Mouse (Mus musculus) C2C12 (cell line): ENCODE results near the gene Trim14.

Source experiments
- CTCF ChIP-seq: IDR thresholded peaks from one replicate; pipeline ENCODE4 v1.5.1; 2011; ENCODE audit not compliant: control insufficient read depth, insufficient read depth, insufficient read length
- MAX ChIP-seq: IDR thresholded peaks from one replicate; pipeline ENCODE4 v1.6.1; 2011; ENCODE audit warnings: mild to moderate bottlenecking, control low read depth

GRCm38 (mm10) chr4:46539167-46539566 lies 3.2 kb upstream of the Trim14 start:
- no peak for TF ChIP-seq CTCF
- no peak for TF ChIP-seq MAX
